Mouse (Mus musculus) heart, adult 18-20 months (tissue): ENCODE measurements around the gene Cd160. TPM values are rescaled to one million over a fixed set of nuclear protein-coding genes. Genes with fewer than 3 reads are reported as not detected.

Source experiments
- DNase-seq, 2 experiments: peaks; one replicate each; pipeline ENCODE4 v3.0.0; 2021 to 2022; ENCODE audit warnings: mixed read lengths in 1 of 2
- long read RNA-seq, 2 experiments: library from polyadenylated mRNA; stranded (forward); transcript quantifications; one replicate each; pipeline ENCODE4 v2.0.0; 2021
- total RNA-seq, 2 experiments: library from RNA; stranded (reverse); gene quantifications; 2 replicates each; pipeline ENCODE4 v1.2.3; 2021

Gene Cd160
- not detected for total RNA-seq
- long read RNA-seq, experiment 1, partial matches to known transcripts = 0 of 1 reads
- long read RNA-seq, experiment 1, other reads (novel, unspliced or antisense) = 1 of 1 reads
- long read RNA-seq, experiment 2 = 0 reads

DNA sequence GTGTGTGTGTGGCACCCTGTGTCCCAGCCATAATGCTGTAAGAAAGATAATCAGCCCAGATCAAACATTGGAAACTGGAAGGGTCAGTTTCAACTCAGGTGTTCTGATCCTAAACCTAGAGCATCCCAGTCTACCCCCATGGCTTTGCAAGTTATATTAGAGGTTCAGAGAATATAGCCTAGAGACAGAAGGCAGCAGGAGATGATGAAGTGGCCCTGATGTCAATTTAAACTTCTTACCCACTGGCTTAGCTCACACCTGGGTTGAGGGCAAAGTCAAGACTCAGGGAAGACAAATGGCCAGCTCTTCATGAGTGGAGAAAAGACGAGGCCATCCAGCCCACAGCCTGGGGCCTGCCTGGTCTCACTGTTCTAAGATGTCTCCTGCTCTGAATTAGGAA lies at the start of gene Cd160, which contains the start of gene Pdzk1:
Gene Cd160, minus strand, starts transcription at position 368 of the 400 bp plus-strand sequence.
Gene Pdzk1, plus strand, starts transcription at position 301 of the 400 bp plus-strand sequence.
- DNase-seq = no peak

DNA sequence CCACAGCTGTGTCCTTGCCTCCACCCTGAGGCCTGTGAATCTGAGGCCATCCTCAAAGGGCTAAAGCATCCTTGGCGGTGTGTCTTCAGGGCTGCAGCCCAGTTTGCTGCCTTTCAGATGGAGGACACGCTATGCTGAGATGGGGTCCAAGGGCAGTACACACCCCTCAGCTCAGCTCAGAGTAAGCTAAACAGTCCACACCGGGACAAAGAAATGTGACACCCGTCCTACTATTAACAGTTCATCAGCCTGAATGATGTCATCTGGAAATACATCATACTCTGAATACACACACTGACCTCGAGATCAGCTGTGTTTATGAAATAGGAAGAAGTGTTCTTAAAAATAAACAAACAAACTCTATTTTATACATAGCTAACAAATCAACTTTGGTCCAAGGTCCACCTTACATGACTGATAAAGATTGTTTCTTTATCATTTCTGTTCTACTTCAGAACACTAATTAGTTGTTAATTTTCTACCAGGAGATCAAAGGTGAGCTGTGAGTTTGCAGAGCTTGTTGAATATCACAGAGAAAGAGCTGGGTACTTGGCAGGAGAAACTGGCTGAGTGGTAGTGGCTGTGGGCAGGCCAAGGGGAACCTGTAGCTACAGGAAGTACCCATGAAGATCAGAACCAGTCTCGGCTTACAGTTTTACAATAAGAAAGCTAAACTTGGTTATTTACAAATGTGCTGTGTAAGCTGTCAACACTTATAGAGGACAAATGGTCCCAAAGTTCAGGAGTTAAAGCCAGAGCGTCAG lies 45.8 kb upstream of the Cd160 start:
- DNase-seq = no peak

DNA sequence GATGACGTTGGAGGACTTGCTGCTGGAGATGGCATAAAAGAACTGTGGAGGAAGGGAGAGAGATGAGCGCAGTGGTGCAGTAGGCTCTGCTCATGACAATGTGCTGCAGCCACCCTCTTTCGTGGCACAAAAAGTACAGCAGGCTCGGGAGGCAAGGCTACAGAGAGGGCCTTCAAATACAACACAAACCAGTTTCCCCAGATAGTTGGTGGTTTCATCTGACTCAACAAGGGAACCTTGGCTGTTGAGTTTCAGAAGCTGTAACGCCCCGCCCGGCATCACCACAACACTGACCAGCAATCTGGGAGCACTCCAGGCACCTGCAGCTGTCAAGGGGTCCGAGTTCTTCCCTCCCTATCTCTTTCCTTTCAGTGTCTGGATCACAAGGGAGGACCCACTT lies 43.4 kb upstream of the Cd160 start:
- DNase-seq = no peak

DNA sequence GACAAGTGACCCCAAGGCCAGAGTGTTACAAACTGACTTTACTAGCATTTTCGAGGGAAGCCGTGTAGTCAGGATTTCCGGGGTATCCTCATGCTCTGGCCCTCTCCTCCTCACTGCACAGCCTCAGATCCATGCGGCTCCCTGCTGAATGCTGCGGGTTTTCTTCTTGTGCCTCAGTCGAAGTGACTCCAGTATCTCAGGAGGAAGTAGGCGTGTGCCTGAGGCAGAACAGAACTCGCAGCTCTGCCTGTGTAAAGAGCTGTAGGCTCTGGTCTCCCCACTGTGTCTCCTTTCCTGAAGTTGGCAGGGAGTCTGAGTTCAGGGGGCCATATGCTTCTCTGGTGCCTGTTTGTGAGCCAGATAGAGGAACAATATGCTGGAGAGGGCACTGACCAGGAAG lies 41.9 kb upstream of the Cd160 start:
- no peak for DNase-seq

DNA sequence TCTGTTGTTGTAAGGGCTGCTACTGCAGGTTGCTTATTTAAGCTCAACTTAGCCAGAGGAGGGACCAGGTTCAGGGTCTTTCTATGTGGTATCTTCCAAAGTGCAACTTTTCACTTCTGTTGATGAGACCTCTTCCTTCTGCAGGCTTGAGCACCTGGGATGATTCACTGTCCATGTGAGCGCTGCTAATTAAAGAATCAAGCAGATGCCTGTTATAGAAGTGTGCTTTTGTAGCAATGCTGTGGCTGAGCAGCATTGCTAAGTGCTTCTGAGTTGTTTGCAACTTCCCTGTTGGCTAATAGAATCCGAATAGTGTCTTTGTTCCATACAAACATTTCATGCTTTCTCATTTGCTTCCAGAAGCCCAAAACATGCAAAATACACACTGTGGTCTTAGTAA lies 41.1 kb upstream of the Cd160 start:
- no peak for DNase-seq

DNA sequence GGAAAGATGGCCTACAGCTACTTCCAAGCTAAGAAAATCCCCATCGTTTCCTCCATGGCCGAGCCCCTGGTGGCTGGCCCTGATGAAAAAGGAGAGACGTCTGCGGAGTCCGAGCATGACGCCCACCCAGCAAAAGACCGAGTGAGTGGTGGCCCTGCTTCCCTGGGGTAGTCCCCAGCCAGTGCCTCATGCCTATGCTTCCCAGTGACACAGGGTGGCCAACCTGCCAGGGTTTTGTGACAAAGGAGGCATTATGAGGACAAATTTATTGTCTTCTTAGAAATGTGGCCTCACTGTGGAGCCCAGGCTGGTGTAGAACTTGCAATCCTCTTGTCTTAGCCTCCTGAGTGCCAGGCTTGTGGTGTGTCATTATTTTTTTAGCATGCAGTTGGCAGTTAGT lies 39.9 kb upstream of the Cd160 start:
- no peak for DNase-seq

DNA sequence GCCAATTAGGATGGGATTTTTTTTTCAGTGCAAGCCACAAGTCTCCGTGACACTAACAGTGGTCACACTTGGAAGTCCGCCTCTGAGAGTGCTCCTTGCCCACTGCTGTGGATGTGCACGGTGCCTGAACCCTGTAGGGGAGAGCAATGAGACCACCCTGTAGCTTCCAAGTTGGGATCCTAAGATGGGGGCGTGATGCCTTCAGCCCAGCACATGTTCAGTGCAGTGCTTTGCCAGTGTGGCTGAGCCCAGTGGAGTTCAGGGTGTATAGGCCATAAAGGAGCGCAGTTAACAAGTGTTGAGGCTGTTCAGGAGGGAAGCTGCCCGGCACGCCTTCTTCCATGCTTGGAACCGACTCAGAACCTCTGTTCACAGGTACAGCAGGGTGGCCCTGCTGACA lies 39.4 kb upstream of the Cd160 start:
- DNase-seq = no peak

DNA sequence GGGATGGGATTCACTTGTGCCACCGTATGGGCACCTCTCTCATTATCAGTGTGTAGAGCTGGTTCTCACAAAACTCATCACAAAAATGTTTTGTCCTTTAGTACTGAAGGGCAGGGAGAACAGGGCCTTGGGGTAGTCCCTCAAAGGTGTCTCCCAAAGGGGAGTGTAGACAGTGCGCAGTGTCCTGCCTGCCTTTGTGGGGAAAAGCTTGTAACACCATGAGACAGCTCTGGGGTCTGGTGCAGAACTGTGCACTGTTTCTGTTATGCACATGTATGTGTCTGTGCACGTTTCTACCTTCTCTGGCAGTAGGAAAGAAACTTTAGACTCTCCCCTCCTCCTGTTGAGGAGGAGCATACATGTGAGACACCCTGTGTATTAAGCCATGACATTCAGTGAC lies 38.7 kb upstream of the Cd160 start:
- DNase-seq = no peak

DNA sequence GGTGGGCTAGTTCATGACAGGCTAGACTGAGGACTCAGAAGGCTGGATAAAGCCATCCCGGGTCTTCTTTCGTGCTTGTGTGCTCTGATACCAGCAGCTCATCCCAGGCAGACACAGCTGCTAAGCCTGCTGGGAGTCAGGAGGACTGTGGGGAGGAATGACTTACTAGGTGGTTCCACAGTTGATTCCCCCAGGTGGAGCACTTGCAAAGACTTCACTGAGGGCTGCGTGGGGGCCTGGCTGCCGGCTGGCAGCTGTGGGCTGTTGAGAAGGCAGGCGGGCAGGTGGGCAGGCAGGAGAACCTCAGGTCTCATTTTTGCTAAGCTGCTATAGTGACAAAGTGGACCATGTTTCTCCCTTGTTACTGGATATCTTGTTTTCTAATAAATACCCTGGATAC lies 31.3 kb upstream of the Cd160 start:
- no peak for DNase-seq

DNA sequence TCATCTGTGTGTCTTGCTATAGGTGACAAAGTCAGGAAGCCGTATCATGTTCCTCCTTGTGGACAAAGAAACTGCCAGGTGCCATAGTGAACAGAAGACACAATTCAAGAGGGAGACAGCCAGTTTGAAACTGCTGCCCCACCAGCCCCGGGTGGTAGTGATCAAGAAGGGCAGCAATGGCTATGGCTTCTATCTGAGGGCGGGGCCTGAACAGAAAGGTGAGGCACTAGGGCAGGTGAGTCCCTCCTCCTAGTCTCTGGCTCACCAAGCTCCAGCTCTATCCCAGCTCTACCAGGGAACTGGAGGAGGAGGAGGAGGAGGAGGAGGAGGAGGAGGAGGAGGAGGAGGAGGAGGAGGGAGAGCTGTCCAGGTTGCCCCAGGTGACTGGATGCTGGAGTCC lies 26.7 kb upstream of the Cd160 start:
- no peak for DNase-seq

DNA sequence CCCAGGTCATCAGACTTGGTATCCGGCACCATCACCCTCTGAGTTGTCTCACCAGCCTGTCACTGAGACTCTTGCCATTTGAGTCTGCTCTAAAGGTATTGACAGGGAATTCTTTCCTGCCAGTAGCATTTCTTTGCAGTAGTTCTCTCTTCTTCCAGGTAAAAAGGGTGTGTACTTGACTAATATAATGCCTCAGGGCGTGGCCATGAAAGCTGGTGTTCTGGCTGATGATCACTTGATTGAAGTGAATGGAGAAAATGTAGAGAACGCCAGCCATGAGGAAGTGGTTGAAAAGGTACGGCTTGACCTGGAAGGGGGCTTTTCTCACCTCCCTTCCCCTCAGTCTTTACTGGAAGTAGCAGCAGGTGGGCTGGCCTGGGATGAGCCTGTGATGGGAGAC lies 25.2 kb upstream of the Cd160 start:
- DNase-seq = no peak

DNA sequence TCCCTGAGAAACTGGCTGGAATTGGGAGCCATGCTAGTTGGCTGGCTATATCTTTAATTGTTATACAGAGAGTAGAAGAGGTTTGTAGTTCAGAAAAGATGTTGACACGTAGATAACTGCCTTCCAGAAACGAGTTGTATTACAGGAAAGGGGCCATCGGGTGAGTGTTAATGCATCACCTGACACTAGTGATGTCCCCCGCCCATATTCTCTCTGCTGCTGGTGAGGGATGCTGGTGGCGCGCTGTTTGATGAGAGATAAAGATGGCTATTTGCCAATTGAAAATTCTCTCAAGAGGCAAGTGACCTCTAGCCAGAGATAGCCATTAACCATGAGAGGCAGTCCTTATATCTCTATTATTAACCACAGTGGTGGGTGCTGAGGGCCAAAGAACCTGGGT lies 23.4 kb upstream of the Cd160 start:
- DNase-seq = no peak

DNA sequence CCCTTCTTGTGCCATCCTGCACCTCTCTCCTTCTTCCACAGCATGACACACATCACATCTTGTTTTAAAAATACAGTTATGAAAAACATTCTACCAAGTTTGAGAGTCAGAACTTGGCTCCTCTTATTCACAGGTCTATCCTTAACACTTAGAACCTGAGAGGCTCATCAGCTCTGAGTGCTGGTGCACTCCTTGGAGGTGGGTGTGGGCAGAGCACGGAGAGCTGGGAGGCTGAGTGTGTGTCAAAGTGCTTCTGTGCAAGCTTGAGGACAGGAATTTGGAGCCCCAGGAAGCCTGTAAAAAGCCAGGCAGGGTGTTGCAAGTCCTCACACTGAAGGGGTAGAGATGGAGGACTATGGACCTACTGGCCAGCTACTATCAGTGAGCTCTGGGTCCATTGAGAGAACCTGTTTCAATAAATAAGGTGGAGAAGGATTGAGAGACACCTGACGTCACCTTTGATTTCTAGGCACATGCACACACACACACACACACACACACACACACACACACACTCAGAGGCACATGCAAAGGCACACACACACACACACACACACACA lies 20.1 kb upstream of the Cd160 start:
- no peak for DNase-seq

DNA sequence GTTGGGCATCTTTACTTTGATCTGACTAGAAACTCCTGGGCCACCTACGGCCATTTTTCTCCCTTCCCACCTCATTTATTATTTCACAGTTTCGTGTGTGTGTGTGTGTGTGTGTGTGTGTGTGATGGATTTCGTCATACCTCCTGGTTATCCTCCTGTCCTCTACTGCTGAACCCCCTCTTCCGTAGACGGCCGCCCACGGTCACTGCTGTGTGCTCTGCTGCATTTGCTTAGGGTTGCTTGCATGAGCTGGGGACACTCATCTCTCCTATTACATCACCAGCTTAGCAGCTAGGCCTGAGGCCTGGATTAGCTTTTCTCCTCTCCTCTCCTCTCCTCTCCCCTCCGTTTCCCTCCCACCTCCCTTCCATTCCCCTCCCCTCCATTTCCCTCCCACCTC lies 19.3 kb upstream of the Cd160 start:
- DNase-seq = no peak

DNA sequence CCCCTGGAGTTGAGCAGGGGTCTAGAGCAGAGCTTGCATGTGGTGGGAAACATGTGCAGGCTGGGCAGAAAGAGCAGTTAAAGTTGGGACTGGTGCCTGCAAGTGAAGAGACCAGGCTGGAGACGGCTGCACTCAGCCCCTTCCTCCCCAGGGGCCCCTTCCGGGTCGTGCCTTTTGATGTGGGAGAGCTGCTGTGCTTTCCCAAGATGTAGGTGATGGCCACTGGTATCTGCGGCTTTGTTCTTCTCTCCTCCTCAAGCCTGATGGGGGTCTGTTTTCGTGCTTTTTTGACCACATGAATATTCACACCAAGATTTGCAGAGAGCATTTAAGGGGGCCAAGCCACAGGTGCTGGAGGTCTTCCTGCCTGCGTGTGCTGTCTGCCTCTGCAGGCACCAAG lies 18.5 kb upstream of the Cd160 start:
- no peak for DNase-seq

DNA sequence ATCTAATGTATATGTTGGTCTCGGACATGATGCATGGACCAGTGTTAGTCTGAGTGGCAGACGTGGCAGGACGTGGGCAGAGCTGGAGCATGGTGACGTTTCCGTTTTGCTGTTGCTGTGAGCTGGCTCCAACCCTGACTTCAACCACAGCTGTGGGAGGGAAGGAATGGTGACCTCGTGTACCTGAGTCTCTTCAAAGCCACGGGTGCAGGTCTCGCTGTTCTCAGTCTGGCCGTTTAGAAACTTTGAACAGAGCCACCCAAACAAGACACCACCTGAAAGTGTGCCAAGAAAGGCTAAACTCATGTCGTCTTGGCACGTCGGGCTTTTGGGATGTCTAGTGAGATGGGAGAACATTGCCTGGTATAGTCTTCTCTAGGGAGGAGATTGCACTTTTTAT lies 17.8 kb upstream of the Cd160 start:
- DNase-seq = no peak

DNA sequence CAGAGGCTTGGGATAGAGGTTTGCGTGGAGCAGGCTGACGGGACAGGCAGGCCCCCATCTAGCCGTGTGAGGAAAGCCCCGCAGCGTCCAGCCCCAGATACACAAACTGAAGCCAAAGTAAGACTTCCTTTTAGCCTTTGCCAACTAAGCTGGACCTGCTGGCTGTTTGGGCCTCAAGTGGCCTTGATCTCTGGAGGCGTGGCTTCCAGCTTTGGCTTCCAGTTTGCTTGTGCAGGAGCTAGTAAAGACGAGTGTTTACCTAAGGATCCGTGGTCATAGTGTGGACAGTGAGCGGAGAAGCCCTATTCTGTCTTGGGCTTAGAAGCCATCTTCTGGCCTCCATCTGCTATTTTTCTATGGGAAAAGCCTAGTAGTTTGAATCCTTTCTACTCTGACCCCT lies 16.7 kb upstream of the Cd160 start:
- no peak for DNase-seq

DNA sequence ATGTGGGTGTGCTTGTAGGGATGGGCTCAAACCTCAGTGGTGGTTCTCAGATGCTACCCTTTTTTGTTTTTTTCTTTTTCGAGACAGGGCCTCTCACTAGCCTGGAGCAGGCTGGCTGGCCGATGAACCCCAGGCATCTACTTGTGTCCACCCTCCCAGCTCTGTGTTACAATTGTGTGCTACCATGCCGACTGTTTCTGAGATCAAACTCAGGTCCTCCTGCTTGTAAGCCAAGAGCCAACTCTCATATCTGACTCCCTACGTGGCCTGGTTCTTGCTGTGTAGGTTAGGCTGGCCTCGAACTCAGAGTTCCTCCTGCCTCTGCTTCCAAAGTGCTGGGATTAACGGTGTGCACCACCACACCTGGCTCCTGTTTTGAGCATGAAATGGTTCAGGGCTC lies 16.0 kb upstream of the Cd160 start:
- DNase-seq = no peak

DNA sequence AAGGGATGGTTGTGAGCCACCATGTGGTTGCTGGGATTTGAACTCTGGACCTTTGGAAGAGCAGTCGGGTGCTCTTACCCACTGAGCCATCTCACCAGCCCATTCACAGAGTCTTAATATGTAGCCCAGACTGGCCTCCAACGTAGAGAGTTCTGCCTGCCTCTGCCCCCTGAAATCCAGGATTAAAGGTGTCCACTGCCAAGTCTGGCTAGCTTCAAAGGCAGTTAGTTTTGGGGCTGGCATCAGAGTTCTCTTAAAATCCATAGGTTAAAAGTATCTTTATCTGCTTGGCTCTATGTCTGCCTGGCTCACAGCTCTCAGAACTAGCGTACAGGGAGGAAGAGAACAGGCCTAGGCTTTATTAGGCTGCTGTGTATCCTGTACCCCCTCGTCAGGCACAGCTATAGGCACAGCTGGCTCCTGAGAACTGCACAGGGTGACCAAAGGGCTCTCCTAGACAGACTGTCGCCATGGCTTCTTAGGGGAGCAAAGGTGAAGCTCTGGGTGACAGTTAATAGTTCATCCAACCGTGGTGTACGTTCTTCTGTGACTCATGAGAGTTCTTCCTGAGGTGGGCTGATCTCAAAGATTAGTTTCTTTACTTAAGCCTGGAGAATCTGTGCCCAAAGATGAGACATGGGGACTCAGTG lies 10.0 kb upstream of the Cd160 start:
- DNase-seq = no peak

DNA sequence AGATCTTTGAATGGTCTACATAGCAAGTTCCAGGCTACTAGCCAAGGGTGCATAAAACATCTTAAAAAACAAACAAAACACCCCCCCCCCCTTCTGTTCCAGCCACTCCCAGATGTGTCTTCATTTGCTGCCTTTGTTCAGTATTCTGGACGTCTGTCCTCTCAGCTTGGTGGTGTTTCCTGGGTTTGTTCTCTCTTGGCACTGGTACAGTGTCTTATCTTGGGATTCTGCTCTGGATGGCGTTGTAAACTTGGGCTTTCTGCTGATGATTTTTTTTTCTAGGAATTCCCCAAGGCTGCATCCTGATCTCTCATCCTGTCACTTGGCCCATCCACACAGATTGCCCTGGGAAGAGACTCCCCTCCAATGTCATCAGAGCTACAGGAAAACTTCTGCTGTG lies 7.3 kb upstream of the Cd160 start:
- no peak for DNase-seq

DNA sequence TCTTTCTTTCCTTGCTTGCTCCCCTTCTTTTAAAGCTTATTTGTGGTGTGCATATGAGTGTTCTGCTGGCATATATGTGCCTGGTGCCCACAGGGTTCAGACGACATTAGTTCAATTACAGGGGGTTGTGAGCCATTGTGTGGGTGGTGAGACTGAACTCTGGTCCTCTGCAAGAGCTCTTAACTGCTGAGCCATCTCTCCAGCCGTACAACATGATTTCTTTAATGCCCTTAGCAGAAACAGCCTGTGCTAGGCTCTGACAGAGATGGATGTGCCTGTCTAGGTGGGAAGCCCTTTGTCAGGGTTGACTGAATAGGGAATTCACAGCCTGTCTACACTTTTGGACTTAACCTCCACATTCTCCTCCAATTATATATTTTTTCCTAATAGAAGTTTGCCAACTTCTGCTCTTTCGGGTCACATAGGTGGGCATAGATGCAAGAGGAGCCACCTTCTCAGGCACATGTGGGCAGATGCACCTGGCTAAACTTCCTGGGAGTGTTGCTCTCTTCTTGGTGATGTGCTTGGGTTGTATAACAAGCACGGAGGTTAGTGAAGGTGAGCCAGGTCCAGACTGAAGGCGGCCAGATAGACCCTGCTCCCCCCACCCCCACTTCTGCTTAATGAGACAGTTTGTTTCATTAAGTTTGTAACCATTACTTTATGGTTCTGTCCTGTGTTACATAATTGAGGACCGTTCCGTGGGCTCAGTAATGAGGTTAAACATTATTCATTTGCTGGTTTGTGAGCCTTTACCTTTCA lies 5.6 kb upstream of the Cd160 start:
- DNase-seq = no peak

DNA sequence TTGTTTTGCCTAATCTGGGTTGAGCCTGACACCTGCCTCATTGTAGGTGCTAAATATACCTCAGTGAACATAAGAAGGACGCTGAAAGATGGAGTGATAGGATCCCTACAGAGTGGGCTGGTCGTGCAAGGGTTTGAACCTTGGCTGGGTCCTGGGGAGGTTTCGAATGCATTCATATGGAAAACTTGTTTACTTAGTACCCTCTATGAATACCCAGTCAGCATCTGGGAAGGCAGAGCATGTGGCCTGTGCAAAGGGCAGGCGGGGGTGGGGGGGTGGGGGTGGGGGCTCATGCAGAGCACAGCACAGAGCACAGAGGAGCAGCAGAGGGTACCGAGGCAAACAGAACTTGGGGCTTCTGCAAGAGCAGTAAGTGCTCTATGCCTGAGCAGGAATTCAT lies 3.8 kb upstream of the Cd160 start:
- DNase-seq = no peak

DNA sequence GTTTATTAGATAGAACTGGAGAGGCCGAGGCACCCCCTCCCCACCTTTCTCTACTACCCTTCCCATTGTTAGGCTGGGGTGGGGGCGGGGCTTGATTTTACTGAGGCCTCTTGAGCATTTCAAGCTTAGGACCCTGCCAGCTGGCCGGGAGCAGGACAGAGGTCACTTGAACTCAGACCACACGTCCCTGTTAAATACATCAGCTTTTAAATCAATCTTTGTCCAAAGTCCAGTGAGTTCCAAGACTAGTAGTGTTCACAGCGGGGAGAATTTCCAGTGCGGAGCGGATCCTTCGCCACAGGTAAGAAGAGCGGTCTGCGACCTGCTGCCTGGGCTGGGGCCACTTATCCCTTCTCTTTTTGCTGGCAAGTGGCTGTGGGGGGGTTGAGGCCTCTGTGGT lies 705 bp upstream of the Cd160 start:
- DNase-seq = no peak
